Mouse (Mus musculus) hindbrain, postnatal 0 days (tissue): ENCODE results near the gene Nell2. TPM values are rescaled to one million over a fixed set of nuclear protein-coding genes. Genes with fewer than 3 reads are reported as not detected.

Source experiments
- ATAC-seq: fragments of 200-750 bp; cut with Nextera tagmentation; 2 replicates; pipeline ENCODE4 v1.8.0; 2017; ENCODE audit warnings: mild to moderate bottlenecking, moderate TSS enrichment, moderate library complexity
- DNase-seq: peaks from one replicate; pipeline ENCODE4 v3.0.0-alpha.2; 2015; ENCODE audit warnings: low spot score
- H3K27ac ChIP-seq: fragments of 300-500 bp; sonication (generic); 2 replicates; pipeline ENCODE4 v1.5.1; 2014; ENCODE audit warnings: mild to moderate bottlenecking
- H3K27me3 ChIP-seq: fragments of 300-500 bp; sonication (generic); 2 replicates; pipeline ENCODE4 v1.6.1; 2014; ENCODE audit warnings: low read length, mixed read lengths; ENCODE audit not compliant: insufficient read depth
- H3K36me3 ChIP-seq: fragments of 300-500 bp; sonication (generic); 2 replicates; pipeline ENCODE4 v1.6.1; 2014; ENCODE audit warnings: low read length, mixed read lengths; ENCODE audit not compliant: insufficient read depth
- H3K4me1 ChIP-seq: fragments of 300-500 bp; sonication (generic); 2 replicates; pipeline ENCODE4 v1.6.1; 2014; ENCODE audit warnings: antibody characterized with exemption, low read length, mixed read lengths; ENCODE audit not compliant: insufficient read depth
- H3K4me2 ChIP-seq: fragments of 300-500 bp; sonication (generic); 2 replicates; pipeline ENCODE4 v1.6.1; 2014; ENCODE audit warnings: low read depth, mild to moderate bottlenecking, low read length, moderate library complexity, mixed read lengths
- H3K4me3 ChIP-seq: fragments of 300-500 bp; sonication (generic); 2 replicates; pipeline ENCODE4 v1.5.1; 2014; ENCODE audit warnings: low read length
- H3K9ac ChIP-seq: fragments of 300-500 bp; sonication (generic); replicated peaks from 2 replicates; pipeline ENCODE4 v1.6.1; 2014; ENCODE audit warnings: mild to moderate bottlenecking, low read length, moderate library complexity, mixed read lengths
- H3K9me3 ChIP-seq: fragments of 300-500 bp; sonication (generic); 2 replicates; pipeline ENCODE4 v1.6.1; 2016; ENCODE audit warnings: low read length, mixed read lengths
- CTCF ChIP-seq: IDR thresholded peaks from 2 replicates; pipeline ENCODE4 v1.5.1; 2016; ENCODE audit warnings: antibody characterized with exemption, control low read depth, low read depth
- WGBS: fragments of 180-500 bp; shearing (Covaris S2); extraction: QIAGEN DNeasy Blood & Tissue Kit; methylation state at CpG from one replicate; pipeline ENCODE4 v1.1.7; 2014; 5-methylcytosine and 5-hydroxymethylcytosine counted together
- polyA plus RNA-seq: library from polyadenylated mRNA; unstranded; fragments of >200 nt; fragmentation: Nextera tagmentation; extraction: Ambion mirVana; gene quantifications from 2 replicates; pipeline ENCODE4 v1.2.1, GENCODE M21; 2015
- total RNA-seq: library from RNA; depleted of rRNA; stranded (reverse); fragments of >200 nt; gene quantifications from 2 replicates; pipeline ENCODE4 v1.2.3, GENCODE M21; 2014

The Nell2 gene
- total and polyA plus RNA-seq, 2 experiments from 2014 or later, result 148 to 173 TPM

DNA sequence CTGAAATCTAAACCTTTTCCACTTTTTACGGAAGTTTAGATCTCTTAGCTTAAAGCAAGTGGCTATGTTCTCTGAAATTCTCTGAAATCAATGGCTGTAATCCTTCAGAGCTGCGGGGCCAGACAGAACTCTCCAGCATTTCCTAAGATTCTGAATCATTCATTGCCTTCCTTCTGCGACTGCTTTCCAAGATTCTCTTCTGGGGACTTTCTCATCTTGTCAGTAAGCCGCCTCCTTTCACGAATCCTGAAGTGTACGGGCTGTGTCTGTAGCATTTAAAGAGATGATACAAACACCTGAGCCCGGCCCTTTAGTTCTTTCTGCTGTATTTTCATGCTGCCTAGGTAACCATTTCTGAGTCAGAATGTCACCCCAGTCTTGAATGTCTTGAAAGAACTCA, 428.2 kb downstream of the Nell2 start:
- Histone ChIP-seq H3K9me3 (no peaks in the 10 kb centered on the region), H3K36me3 (no peaks in the 10 kb centered on the region), H3K9ac (no peak overlapping the region), H3K4me1 (no peaks in the 10 kb centered on the region), H3K4me2 (no peak overlapping the region), H3K4me3 (no peak overlapping the region), H3K27me3 (no peaks in the 10 kb centered on the region), H3K27ac (no peak overlapping the region)
- DNase-seq, result no peak
- ATAC-seq, result no peak
- no peak for TF ChIP-seq CTCF
- 88% methylated on average over 7 of the region's 7 CpGs for WGBS

DNA sequence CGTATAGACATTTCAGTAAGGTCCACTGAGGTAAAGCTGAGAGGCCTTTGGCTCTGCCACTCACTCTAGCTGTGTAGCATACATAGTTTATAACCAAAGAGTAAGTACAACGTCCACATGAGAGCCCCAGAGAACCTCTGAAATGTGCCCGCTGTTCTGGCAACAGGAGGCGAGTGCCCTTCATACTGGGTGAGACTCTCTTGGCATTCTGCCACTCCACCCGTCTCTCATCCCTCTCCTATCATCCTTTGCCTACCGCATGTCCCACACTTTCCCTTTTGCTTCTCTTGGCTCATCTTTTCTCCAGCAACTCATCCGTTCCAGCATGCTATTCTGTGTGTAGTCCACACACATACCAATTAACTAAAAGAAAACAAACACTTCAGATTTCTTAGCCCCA, 442.4 kb downstream of the Nell2 start:
- DNase-seq, result no peak

DNA sequence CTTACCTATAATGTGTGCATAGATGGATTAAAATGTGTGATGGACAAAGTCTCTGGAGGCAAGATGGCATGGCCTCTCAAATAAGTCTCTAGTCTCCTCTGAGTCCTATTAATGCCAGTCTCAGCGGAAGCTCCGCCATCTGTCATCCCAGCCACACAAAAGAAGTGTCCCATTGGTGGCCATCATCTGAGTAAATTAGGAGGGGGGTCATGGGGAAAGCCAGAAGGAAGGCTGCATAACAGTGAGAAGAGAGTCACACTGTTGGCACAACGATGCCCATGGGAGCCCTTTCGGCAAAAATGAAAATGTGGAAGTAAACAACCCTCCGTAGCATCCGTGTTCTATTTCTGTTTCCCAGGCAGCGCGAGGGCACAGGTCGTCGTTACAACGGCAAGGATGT, 446.7 kb downstream of the Nell2 start:
- no peak for TF ChIP-seq CTCF
- Histone ChIP-seq H3K9me3 (no peaks in the 10 kb centered on the region), H3K4me1 (no peaks in the 10 kb centered on the region), H3K4me3 (no peak overlapping the region), H3K27me3 (no peaks in the 10 kb centered on the region), H3K9ac (no peak overlapping the region), H3K36me3 (no peaks in the 10 kb centered on the region), H3K27ac (no peak overlapping the region), H3K4me2 (peak overlapping the region; percentile 28; the same call in 1 of the 2 replicates)
- ATAC-seq (peak; percentile 40), DNase-seq (peak; percentile 66)
- 45% methylated on average over 11 of the region's 11 CpGs for WGBS

More for the DNA sequence above, 442.4 kb downstream of the Nell2 start:
- H3K4me1 ChIP-seq, result no peaks in the 10 kb centered on the region
- no peak overlapping the region for H3K4me3 ChIP-seq
- H3K4me2 ChIP-seq, result no peak overlapping the region
- WGBS, result 58% methylated on average over 7 of the region's 7 CpGs
- no peaks in the 10 kb centered on the region for H3K27me3 ChIP-seq
- no peak overlapping the region for H3K9ac ChIP-seq
- no peak for TF ChIP-seq CTCF
- H3K9me3 ChIP-seq, result no peaks in the 10 kb centered on the region
- no peak for ATAC-seq
- no peaks in the 10 kb centered on the region for H3K36me3 ChIP-seq
- H3K27ac ChIP-seq, result no peak overlapping the region

DNA sequence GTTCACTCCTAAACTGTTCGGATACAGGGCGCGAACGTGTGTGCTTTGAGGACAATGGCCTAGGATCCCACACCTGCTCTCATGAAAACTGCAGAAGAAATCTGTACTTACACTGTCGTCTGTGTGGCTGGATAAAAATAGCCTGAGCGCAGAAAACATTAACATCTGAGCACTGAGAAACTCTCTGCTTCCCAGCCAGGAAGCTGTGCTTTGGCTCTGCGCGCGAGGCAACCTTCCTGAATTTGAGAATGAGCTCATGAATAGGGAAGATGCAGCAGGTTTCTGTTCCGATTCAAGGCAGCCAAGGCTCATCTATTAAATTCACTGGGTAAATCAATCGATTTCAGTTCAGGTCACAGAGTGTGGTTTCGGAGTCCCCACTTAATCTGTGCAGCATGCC, 453.0 kb downstream of the Nell2 start:
- ATAC-seq (peak; percentile 27; the same call in 1 of the 2 replicates), DNase-seq (peak; percentile 48)
- no peaks in the 10 kb centered on the region for H3K27me3 ChIP-seq
- H3K27ac ChIP-seq, result peak overlapping the region; percentile 5; the same call in 1 of the 2 replicates
- H3K4me3 ChIP-seq, result no peak overlapping the region
- H3K4me1 ChIP-seq, result no peaks in the 10 kb centered on the region
- WGBS, result 50% methylated on average over 12 of the region's 12 CpGs
- no peak overlapping the region; the same call in 1 of the 2 replicates for H3K9ac ChIP-seq
- no peak for TF ChIP-seq CTCF
- peak overlapping the region; percentile 2; the same call in 1 of the 2 replicates for H3K4me2 ChIP-seq
- H3K9me3 ChIP-seq, result no peaks in the 10 kb centered on the region
- H3K36me3 ChIP-seq, result no peaks in the 10 kb centered on the region

DNA sequence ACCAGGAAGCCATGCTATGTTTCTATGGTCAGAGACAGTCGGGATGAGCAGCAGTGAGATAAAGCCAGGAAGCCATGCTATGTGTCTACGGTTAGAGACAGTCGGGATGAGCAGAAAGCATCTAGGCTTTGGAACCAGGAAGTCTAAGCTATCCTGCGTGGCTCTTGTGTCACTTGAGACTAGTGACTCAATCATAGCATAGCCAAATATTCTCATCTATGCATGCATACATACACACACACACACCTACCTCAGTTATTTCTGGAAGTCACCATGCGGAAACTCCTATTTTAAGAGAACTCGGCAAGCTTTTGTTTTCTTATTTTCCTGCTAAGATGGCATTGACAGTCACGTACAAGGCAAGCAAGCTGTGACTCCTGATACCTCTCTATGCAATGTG, 457.5 kb downstream of the Nell2 start:
- Histone ChIP-seq H3K27ac (no peak overlapping the region), H3K4me3 (no peak overlapping the region), H3K9ac (no peak overlapping the region), H3K27me3 (no peaks in the 10 kb centered on the region), H3K4me1 (no peaks in the 10 kb centered on the region), H3K4me2 (no peak overlapping the region), H3K9me3 (no peaks in the 10 kb centered on the region), H3K36me3 (no peaks in the 10 kb centered on the region)
- TF ChIP-seq CTCF, result no peak
- WGBS, result 93% methylated on average over 7 of the region's 7 CpGs
- no peak for DNase-seq
- ATAC-seq, result no peak

DNA sequence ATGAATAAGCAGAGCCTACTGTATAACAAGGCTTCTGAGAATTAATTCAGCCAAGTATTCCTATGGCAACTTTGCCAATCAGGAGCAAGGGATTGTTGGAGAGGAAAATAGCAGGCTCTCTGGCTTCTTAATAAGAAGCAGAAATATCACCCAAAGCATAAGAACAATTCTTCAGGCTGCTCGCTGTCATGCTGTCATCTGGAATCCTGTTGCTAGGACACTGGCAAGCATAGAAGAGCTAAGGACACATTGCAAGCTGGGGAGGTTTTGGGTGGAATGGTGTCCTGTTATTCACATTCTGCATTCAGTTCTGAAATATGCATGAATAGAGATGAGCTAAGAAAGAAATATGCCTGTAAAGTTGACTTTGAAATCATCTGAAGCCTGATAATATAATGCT, 459.6 kb downstream of the Nell2 start:
- peak; percentile 22 for DNase-seq
- 54% methylated on average over 1 of the region's 1 CpGs for WGBS
- no peak overlapping the region for H3K27ac ChIP-seq

DNA sequence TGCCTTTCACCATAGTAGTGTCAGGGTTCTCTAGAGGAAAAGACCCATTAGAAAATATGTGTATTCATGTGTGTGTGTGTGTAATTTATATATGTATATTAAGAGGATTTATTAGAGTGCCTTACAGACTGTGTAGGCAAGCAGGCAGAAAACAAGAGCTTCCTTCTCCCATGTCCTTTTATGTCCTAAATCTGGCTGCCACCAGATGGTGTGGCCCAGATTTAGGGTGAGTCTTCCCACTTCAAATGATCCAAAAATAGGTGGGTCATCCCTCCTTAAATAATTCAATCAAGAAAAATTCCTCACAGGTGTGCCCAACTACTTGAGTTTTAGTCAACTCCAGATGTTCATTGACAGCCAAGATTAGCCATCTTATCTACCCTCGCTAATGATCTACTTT, 460.3 kb downstream of the Nell2 start:
- Histone ChIP-seq H3K4me3 (no peak overlapping the region), H3K27ac (no peak overlapping the region), H3K9ac (no peak overlapping the region), H3K4me2 (no peak overlapping the region), H3K36me3 (no peaks in the 10 kb centered on the region), H3K4me1 (no peaks in the 10 kb centered on the region), H3K27me3 (no peaks in the 10 kb centered on the region), H3K9me3 (no peaks in the 10 kb centered on the region)
- no peak for TF ChIP-seq CTCF
- DNase-seq, result no peak
- WGBS, result 89% methylated on average over 1 of the region's 1 CpGs
- ATAC-seq, result no peak

More for the DNA sequence above, 459.6 kb downstream of the Nell2 start:
- Histone ChIP-seq H3K27me3 (no peaks in the 10 kb centered on the region), H3K4me1 (no peaks in the 10 kb centered on the region), H3K36me3 (no peaks in the 10 kb centered on the region), H3K4me3 (no peak overlapping the region), H3K4me2 (no peak overlapping the region), H3K9me3 (no peaks in the 10 kb centered on the region), H3K9ac (no peak overlapping the region)
- ATAC-seq, result no peak
- TF ChIP-seq CTCF, result no peak
